Mouse (Mus musculus) E14TG2a.4 (cell line): ENCODE results near the gene Lamb3.

Source experiments
- CTCF ChIP-seq: conservative IDR thresholded peaks from 2 replicates; pipeline ENCODE4 v1.5.1; 2014; ENCODE audit warnings: low read length
- POU5F1 ChIP-seq: IDR thresholded peaks from 2 replicates; pipeline ENCODE4 v1.6.1; 2014; ENCODE audit warnings: low read length, borderline replicate concordance

DNA sequence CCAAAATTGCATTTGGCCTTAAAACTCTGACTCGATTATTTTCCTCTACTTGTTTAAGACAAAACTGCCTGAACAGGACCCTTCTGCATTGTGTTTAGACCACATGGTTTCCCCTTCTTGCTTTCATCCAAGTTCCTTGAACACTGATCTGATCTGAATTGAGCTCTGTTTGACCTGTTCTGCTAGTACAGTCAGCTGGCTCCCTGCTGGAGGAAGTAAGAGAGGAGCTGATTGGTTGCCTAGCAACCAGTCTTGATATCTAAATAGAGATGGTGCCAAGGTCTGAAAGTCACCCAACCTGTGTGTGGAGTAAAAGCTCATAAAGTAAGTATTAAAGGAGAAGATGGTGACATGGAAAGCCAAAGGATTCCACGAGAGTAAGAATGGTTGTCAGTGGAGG is 37.6 kb upstream of the Lamb3 start:
- TF ChIP-seq CTCF (no peak), POU5F1 (no peak)
